Mouse (Mus musculus): ENCODE data around the gene Cnn1. TPM values are rescaled to one million over a fixed set of nuclear protein-coding genes. Genes with fewer than 3 reads are reported as not detected.

Gene Cnn1
- polyA plus RNA-seq, 1 experiment from 2014 or later, result 1.5 TPM

GRCm38 (mm10) chr9:22131226-22131981, 32.4 kb downstream of the Cnn1 start:
- H3K4me1 ChIP-seq (replicated peaks), result peaks cover 12% of the 10 kb centered on the region
- peak overlapping the region; percentile 55 for H3K9ac ChIP-seq (replicated peaks)
- ATAC-seq (ENCODE audit: insufficient number of reproducible peaks, insufficient read depth, low FRiP score, low TSS enrichment, low read depth), result 0 out of 2 replicates have a peak, but pooled peaks have one; percentile 40
- no peaks in the 10 kb centered on the region for H3K9me3 ChIP-seq
- peaks cover 23% of the 10 kb centered on the region for H3K27me3 ChIP-seq
- WGBS, result 2% methylated on average over 35 of the region's 35 CpGs
- H3K36me3 ChIP-seq, result no peaks in the 10 kb centered on the region
- H3K4me2 ChIP-seq, result peak overlapping the region; percentile 64
- H3K27ac ChIP-seq, result no peak overlapping the region
- peak overlapping the region; percentile 38 for H3K4me3 ChIP-seq (replicated peaks)

- 42% methylated on average over 11 of the region's 11 CpGs for WGBS
- Histone ChIP-seq H3K4me2 (peak overlapping the region; percentile 64), H3K9ac (replicated peaks) (no peak overlapping the region), H3K27me3 (peaks cover 29% of the 10 kb centered on the region), H3K9me3 (no peaks in the 10 kb centered on the region), H3K36me3 (no peaks in the 10 kb centered on the region), H3K4me1 (replicated peaks) (peaks cover 16% of the 10 kb centered on the region), H3K27ac (no peak overlapping the region), H3K4me3 (replicated peaks) (peak overlapping the region; percentile 38; the same call in 1 of the 2 replicates)
- no peak for ATAC-seq (ENCODE audit: insufficient number of reproducible peaks, insufficient read depth, low FRiP score, low TSS enrichment, low read depth)
Measured at GRCm38 (mm10) chr9:22132220-22132619, 33.2 kb downstream of the Cnn1 start.

GRCm38 (mm10) chr9:22134246-22134890, 35.4 kb downstream of the Cnn1 start:
- Histone ChIP-seq H3K4me3 (replicated peaks) (no peak overlapping the region), H3K9me3 (no peaks in the 10 kb centered on the region), H3K36me3 (no peaks in the 10 kb centered on the region), H3K27ac (no peak overlapping the region), H3K4me1 (replicated peaks) (peaks cover 18% of the 10 kb centered on the region), H3K4me2 (no peak overlapping the region), H3K27me3 (peaks cover 29% of the 10 kb centered on the region), H3K9ac (replicated peaks) (no peak overlapping the region)
- ATAC-seq (ENCODE audit: insufficient number of reproducible peaks, insufficient read depth, low FRiP score, low TSS enrichment, low read depth), result no peak
- WGBS, result 81% methylated on average over 7 of the region's 7 CpGs

- Histone ChIP-seq H3K4me1 (replicated peaks) (peaks cover 18% of the 10 kb centered on the region), H3K9me3 (no peaks in the 10 kb centered on the region), H3K9ac (replicated peaks) (no peak overlapping the region), H3K27ac (no peak overlapping the region), H3K36me3 (no peaks in the 10 kb centered on the region), H3K4me2 (no peak overlapping the region), H3K4me3 (replicated peaks) (no peak overlapping the region), H3K27me3 (peaks cover 29% of the 10 kb centered on the region)
- ATAC-seq (ENCODE audit: insufficient number of reproducible peaks, insufficient read depth, low FRiP score, low TSS enrichment, low read depth), result no peak
- 78% methylated on average over 9 of the region's 9 CpGs for WGBS
Measured at GRCm38 (mm10) chr9:22134988-22135643, 36.1 kb downstream of the Cnn1 start.

- ATAC-seq (ENCODE audit: insufficient number of reproducible peaks, insufficient read depth, low FRiP score, low TSS enrichment, low read depth), result no peak
- Histone ChIP-seq H3K4me1 (replicated peaks) (peaks cover 18% of the 10 kb centered on the region), H3K36me3 (no peaks in the 10 kb centered on the region), H3K4me2 (no peak within 1 kb of the TSS), H3K4me3 (replicated peaks) (no peak within 1 kb of the TSS), H3K9ac (replicated peaks) (no peak within 1 kb of the TSS), H3K27me3 (peaks cover 29% of the 10 kb centered on the region), H3K27ac (no peak within 1 kb of the TSS), H3K9me3 (no peaks in the 10 kb centered on the region)
- 77% methylated on average over 7 of the region's 7 CpGs for WGBS
Measured at GRCm38 (mm10) chr9:22135644-22136390, 36.8 kb downstream of the Cnn1 start, which contains the start of gene Acp5. Gene Acp5 (minus strand): TSS chr9:22135711.

- Histone ChIP-seq H3K4me2 (peak overlapping the region; percentile 26; the same call in 1 of the 2 replicates), H3K27ac (peak overlapping the region; percentile 56), H3K4me3 (replicated peaks) (no peak overlapping the region; the same call in 1 of the 2 replicates), H3K4me1 (replicated peaks) (peaks cover 7% of the 10 kb centered on the region), H3K9me3 (no peaks in the 10 kb centered on the region), H3K36me3 (no peaks in the 10 kb centered on the region), H3K27me3 (peaks cover 23% of the 10 kb centered on the region), H3K9ac (replicated peaks) (no peak overlapping the region; the same call in 1 of the 2 replicates)
- 6% methylated on average over 21 of the region's 23 CpGs for WGBS
- no peak for ATAC-seq (ENCODE audit: insufficient number of reproducible peaks, insufficient read depth, low FRiP score, low TSS enrichment, low read depth)
Measured at GRCm38 (mm10) chr9:22136765-22137547, 37.9 kb downstream of the Cnn1 start.

- 42% methylated on average over 2 of the region's 2 CpGs for WGBS
- no peaks in the 10 kb centered on the region for H3K36me3 ChIP-seq
- peaks cover 16% of the 10 kb centered on the region; the same call in 1 of the 2 replicates for H3K27me3 ChIP-seq
- no peak overlapping the region for H3K4me3 ChIP-seq (replicated peaks)
- no peak overlapping the region for H3K9ac ChIP-seq (replicated peaks)
- H3K4me1 ChIP-seq (replicated peaks), result peaks cover 5% of the 10 kb centered on the region; the same call in 1 of the 2 replicates
- H3K9me3 ChIP-seq, result no peaks in the 10 kb centered on the region
- H3K4me2 ChIP-seq, result no peak overlapping the region
- ATAC-seq (ENCODE audit: insufficient number of reproducible peaks, insufficient read depth, low FRiP score, low TSS enrichment, low read depth), result no peak
- H3K27ac ChIP-seq, result no peak overlapping the region
Measured at GRCm38 (mm10) chr9:22138480-22138879, 39.5 kb downstream of the Cnn1 start.

- Histone ChIP-seq H3K4me1 (replicated peaks) (peaks cover 5% of the 10 kb centered on the region; the same call in 1 of the 2 replicates), H3K27ac (no peak overlapping the region), H3K4me2 (no peak overlapping the region), H3K36me3 (no peaks in the 10 kb centered on the region), H3K4me3 (replicated peaks) (no peak overlapping the region), H3K9me3 (no peaks in the 10 kb centered on the region), H3K27me3 (peaks cover 15% of the 10 kb centered on the region; the same call in 1 of the 2 replicates), H3K9ac (replicated peaks) (no peak overlapping the region)
- WGBS, result 87% methylated on average over 5 of the region's 5 CpGs
- ATAC-seq (ENCODE audit: insufficient number of reproducible peaks, insufficient read depth, low FRiP score, low TSS enrichment, low read depth), result no peak
Measured at GRCm38 (mm10) chr9:22139746-22140145, 40.7 kb downstream of the Cnn1 start.

GRCm38 (mm10) chr9:22143108-22144037, 44.4 kb downstream of the Cnn1 start:
- H3K9me3 ChIP-seq, result peaks cover 8% of the 10 kb centered on the region; the same call in 1 of the 2 replicates
- no peak overlapping the region for H3K9ac ChIP-seq (replicated peaks)
- no peaks in the 10 kb centered on the region for H3K4me1 ChIP-seq (replicated peaks)
- no peaks in the 10 kb centered on the region for H3K36me3 ChIP-seq
- H3K27ac ChIP-seq, result no peak overlapping the region
- peak; percentile 59; the same call in 1 of the 2 replicates for ATAC-seq (ENCODE audit: insufficient number of reproducible peaks, insufficient read depth, low FRiP score, low TSS enrichment, low read depth)
- WGBS, result 55% methylated on average over 17 of the region's 17 CpGs
- H3K4me3 ChIP-seq (replicated peaks), result no peak overlapping the region
- H3K27me3 ChIP-seq, result no peaks in the 10 kb centered on the region
- no peak overlapping the region for H3K4me2 ChIP-seq
